Mouse (Mus musculus): ENCODE results near the gene Prg4. TPM values are rescaled to one million over a fixed set of nuclear protein-coding genes. Genes with fewer than 3 reads are reported as not detected.

Prg4 gene
- polyA plus RNA-seq, 1 experiment from 2014 or later, result 0.34 TPM

- no peak for TF ChIP-seq CTCF (IDR thresholded peaks at IDR 0.05; ENCODE audit: low read depth)
- Histone ChIP-seq H3K36me3 (ENCODE audit: control insufficient read depth, insufficient read depth) (peaks cover 76% of the 10 kb centered on the region), H3K4me2 (replicated peaks; ENCODE audit: low read depth) (no peak overlapping the region), H3K27ac (ENCODE audit: low read depth, low read length) (no peak overlapping the region), H3K4me1 (replicated peaks; ENCODE audit: control insufficient read depth, insufficient read depth, low read length) (no peaks in the 10 kb centered on the region), H3K4me3 (ENCODE audit: low read depth, low read length) (no peak overlapping the region), H3K9me3 (ENCODE audit: control insufficient read depth) (no peaks in the 10 kb centered on the region), H3K9ac (ENCODE audit: low read depth, low read length) (no peak overlapping the region), H3K27me3 (replicated peaks; ENCODE audit: control insufficient read depth, insufficient read depth, low read length) (no peaks in the 10 kb centered on the region)
- WGBS, result 79% methylated on average over 3 of the region's 3 CpGs
- no peak for ATAC-seq
Observed at GRCm38 (mm10) chr1:150426216-150426615, 39.7 kb downstream of the Prg4 start.

GRCm38 (mm10) chr1:150425665-150426064, 40.3 kb downstream of the Prg4 start:
- H3K4me1 ChIP-seq (replicated peaks; ENCODE audit: control insufficient read depth, insufficient read depth, low read length), result no peaks in the 10 kb centered on the region
- peak overlapping the region; percentile 35; the same call in 1 of the 2 replicates for H3K27ac ChIP-seq (ENCODE audit: low read depth, low read length)
- H3K27me3 ChIP-seq (replicated peaks; ENCODE audit: control insufficient read depth, insufficient read depth, low read length), result no peaks in the 10 kb centered on the region
- no peak for ATAC-seq
- H3K4me3 ChIP-seq (ENCODE audit: low read depth, low read length), result no peak overlapping the region
- no peak overlapping the region for H3K4me2 ChIP-seq (replicated peaks; ENCODE audit: low read depth)
- peaks cover 75% of the 10 kb centered on the region for H3K36me3 ChIP-seq (ENCODE audit: control insufficient read depth, insufficient read depth)
- no peaks in the 10 kb centered on the region for H3K9me3 ChIP-seq (ENCODE audit: control insufficient read depth)
- WGBS, result 90% methylated on average over 9 of the region's 9 CpGs
- no peak overlapping the region for H3K9ac ChIP-seq (ENCODE audit: low read depth, low read length)
- no peak for TF ChIP-seq CTCF (IDR thresholded peaks at IDR 0.05; ENCODE audit: low read depth)

- peaks cover 73% of the 10 kb centered on the region for H3K36me3 ChIP-seq (ENCODE audit: control insufficient read depth, insufficient read depth)
- WGBS, result 94% methylated on average over 4 of the region's 4 CpGs
- no peak overlapping the region for H3K4me3 ChIP-seq (ENCODE audit: low read depth, low read length)
- no peak for TF ChIP-seq CTCF (IDR thresholded peaks at IDR 0.05; ENCODE audit: low read depth)
- H3K27ac ChIP-seq (ENCODE audit: low read depth, low read length), result no peak overlapping the region
- H3K9me3 ChIP-seq (ENCODE audit: control insufficient read depth), result no peaks in the 10 kb centered on the region
- no peak overlapping the region for H3K4me2 ChIP-seq (replicated peaks; ENCODE audit: low read depth)
- H3K9ac ChIP-seq (ENCODE audit: low read depth, low read length), result no peak overlapping the region
- ATAC-seq, result no peak
- H3K27me3 ChIP-seq (replicated peaks; ENCODE audit: control insufficient read depth, insufficient read depth, low read length), result no peaks in the 10 kb centered on the region
- no peaks in the 10 kb centered on the region for H3K4me1 ChIP-seq (replicated peaks; ENCODE audit: control insufficient read depth, insufficient read depth, low read length)
Observed at GRCm38 (mm10) chr1:150418426-150418825, 47.5 kb downstream of the Prg4 start.

- H3K9me3 ChIP-seq (ENCODE audit: control insufficient read depth), result no peaks in the 10 kb centered on the region
- peaks cover 68% of the 10 kb centered on the region for H3K36me3 ChIP-seq (ENCODE audit: control insufficient read depth, insufficient read depth)
- no peak overlapping the region for H3K9ac ChIP-seq (ENCODE audit: low read depth, low read length)
- 84% methylated on average over 3 of the region's 3 CpGs for WGBS
- no peak for ATAC-seq
- no peaks in the 10 kb centered on the region for H3K27me3 ChIP-seq (replicated peaks; ENCODE audit: control insufficient read depth, insufficient read depth, low read length)
- no peak overlapping the region for H3K27ac ChIP-seq (ENCODE audit: low read depth, low read length)
- H3K4me2 ChIP-seq (replicated peaks; ENCODE audit: low read depth), result no peak overlapping the region
- TF ChIP-seq CTCF (IDR thresholded peaks at IDR 0.05; ENCODE audit: low read depth), result no peak
- no peaks in the 10 kb centered on the region for H3K4me1 ChIP-seq (replicated peaks; ENCODE audit: control insufficient read depth, insufficient read depth, low read length)
- no peak overlapping the region for H3K4me3 ChIP-seq (ENCODE audit: low read depth, low read length)
Observed at GRCm38 (mm10) chr1:150416006-150416405, 50.0 kb downstream of the Prg4 start.

GRCm38 (mm10) chr1:150409996-150410395, 56.0 kb downstream of the Prg4 start:
- TF ChIP-seq CTCF (IDR thresholded peaks at IDR 0.05; ENCODE audit: low read depth), result no peak
- Histone ChIP-seq H3K9ac (ENCODE audit: low read depth, low read length) (no peak overlapping the region), H3K4me1 (replicated peaks; ENCODE audit: control insufficient read depth, insufficient read depth, low read length) (no peaks in the 10 kb centered on the region), H3K27ac (ENCODE audit: low read depth, low read length) (no peak overlapping the region), H3K9me3 (ENCODE audit: control insufficient read depth) (no peaks in the 10 kb centered on the region), H3K4me2 (replicated peaks; ENCODE audit: low read depth) (no peak overlapping the region), H3K4me3 (ENCODE audit: low read depth, low read length) (no peak overlapping the region), H3K36me3 (ENCODE audit: control insufficient read depth, insufficient read depth) (peaks cover 68% of the 10 kb centered on the region), H3K27me3 (replicated peaks; ENCODE audit: control insufficient read depth, insufficient read depth, low read length) (no peaks in the 10 kb centered on the region)
- no peak for ATAC-seq
- WGBS, result 97% methylated on average over 6 of the region's 6 CpGs

- Histone ChIP-seq H3K27me3 (replicated peaks; ENCODE audit: control insufficient read depth, insufficient read depth, low read length) (no peaks in the 10 kb centered on the region), H3K36me3 (ENCODE audit: control insufficient read depth, insufficient read depth) (peaks cover 63% of the 10 kb centered on the region), H3K4me1 (replicated peaks; ENCODE audit: control insufficient read depth, insufficient read depth, low read length) (no peaks in the 10 kb centered on the region), H3K27ac (ENCODE audit: low read depth, low read length) (no peak overlapping the region), H3K4me2 (replicated peaks; ENCODE audit: low read depth) (no peak overlapping the region), H3K4me3 (ENCODE audit: low read depth, low read length) (no peak overlapping the region), H3K9ac (ENCODE audit: low read depth, low read length) (no peak overlapping the region), H3K9me3 (ENCODE audit: control insufficient read depth) (no peaks in the 10 kb centered on the region)
- no peak for TF ChIP-seq CTCF (IDR thresholded peaks at IDR 0.05; ENCODE audit: low read depth)
- ATAC-seq, result no peak
- WGBS, result 73% methylated on average over 9 of the region's 9 CpGs
Observed at GRCm38 (mm10) chr1:150407285-150407684, 58.7 kb downstream of the Prg4 start.

- no peak for ATAC-seq
- Histone ChIP-seq H3K4me3 (ENCODE audit: low read depth, low read length) (no peak overlapping the region), H3K36me3 (ENCODE audit: control insufficient read depth, insufficient read depth) (peaks cover 50% of the 10 kb centered on the region), H3K4me2 (replicated peaks; ENCODE audit: low read depth) (no peak overlapping the region), H3K9ac (ENCODE audit: low read depth, low read length) (no peak overlapping the region), H3K9me3 (ENCODE audit: control insufficient read depth) (no peaks in the 10 kb centered on the region), H3K27me3 (replicated peaks; ENCODE audit: control insufficient read depth, insufficient read depth, low read length) (no peaks in the 10 kb centered on the region), H3K4me1 (replicated peaks; ENCODE audit: control insufficient read depth, insufficient read depth, low read length) (no peaks in the 10 kb centered on the region), H3K27ac (ENCODE audit: low read depth, low read length) (no peak overlapping the region)
- TF ChIP-seq CTCF (IDR thresholded peaks at IDR 0.05; ENCODE audit: low read depth), result no peak
- 67% methylated on average over 3 of the region's 3 CpGs for WGBS
Observed at GRCm38 (mm10) chr1:150404555-150404954, 61.4 kb downstream of the Prg4 start.
